28 mouse cellular contexts compared by ENCODE assay signal in the genomic region with DNA sequence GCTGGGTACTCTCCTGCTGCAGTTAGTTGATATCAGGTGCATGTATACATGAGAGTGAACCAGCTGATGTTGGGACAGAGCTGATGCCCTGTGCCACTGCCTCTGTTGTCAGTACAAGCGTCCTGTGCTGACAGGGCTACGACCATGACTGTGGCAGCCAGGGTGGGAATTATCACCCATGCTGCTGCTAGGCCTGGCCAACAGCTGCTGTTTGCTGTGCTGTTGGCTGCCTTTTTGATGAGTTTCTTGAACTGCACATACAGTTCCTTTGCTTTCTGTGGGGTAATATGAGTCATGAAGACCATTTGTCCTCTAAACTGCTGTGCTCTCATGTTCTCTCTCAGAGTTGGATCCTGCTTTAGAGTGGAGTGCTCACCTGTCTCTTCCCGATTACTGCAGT. TPM values are rescaled to one million over a fixed set of nuclear protein-coding genes. Genes with fewer than 3 reads are reported as not detected.
DNase-seq lines count a peak whose midpoint lies in the region; ATAC-seq and TF ChIP-seq lines count a peak whose summit lies in the region.
"Had no signal": no experiment of that assay in that cellular context is flagged by ENCODE, and none has a peak within 500 bp of the region (broad histone marks: within the 10 kb centered on the region; RNA-seq: fewer than 3 reads in every experiment).

No protein-coding gene starts in this region.

- H3K27ac ChIP-seq in gastrocnemius, adult 2 months, result peak overlapping the region; percentile 50; the same call in 1 of the 2 replicates
- 0 out of 2 replicates have a peak overlapping the region, but pooled peaks have one; percentile 17 for H3K27ac ChIP-seq in liver, embryonic 12.5 days
- H3K27ac ChIP-seq in liver, embryonic 11.5 days (ENCODE audit: low read depth, low read length), result no peak overlapping the region
- H3K27ac ChIP-seq in neural tube, embryonic 15.5 days (replicated peaks), result 0 out of 2 replicates have a peak overlapping the region, but pooled peaks have one; percentile 3
- H3K27ac ChIP-seq: embryonic facial prominence, embryonic 12.5 days; forebrain, embryonic 10.5 days; forebrain, embryonic 15.5 days; hindbrain, embryonic 12.5 days; kidney, postnatal 0 days; limb, embryonic 15.5 days; macrophage had no signal

- peaks cover 55% of the 10 kb centered on the region for H3K4me1 ChIP-seq in liver, embryonic 12.5 days
- no peaks in the 10 kb centered on the region for H3K4me1 ChIP-seq in liver, embryonic 11.5 days (replicated peaks; ENCODE audit: control insufficient read depth, insufficient read depth, low read length)
- 0 out of 2 replicates have a peak, but pooled peaks cover 2% of the 10 kb centered on the region for H3K4me1 ChIP-seq in neural tube, embryonic 15.5 days
- H3K4me1 ChIP-seq: embryonic facial prominence, embryonic 12.5 days; forebrain, embryonic 10.5 days had no signal

- H3K9me3 ChIP-seq in liver, embryonic 12.5 days (replicated peaks), result no peaks in the 10 kb centered on the region
- no peaks in the 10 kb centered on the region for H3K9me3 ChIP-seq in liver, embryonic 11.5 days (ENCODE audit: control insufficient read depth, low read length)
- H3K9me3 ChIP-seq in neural tube, embryonic 15.5 days (replicated peaks), result no peaks in the 10 kb centered on the region
- H3K9me3 ChIP-seq: embryonic facial prominence, embryonic 12.5 days; forebrain, embryonic 10.5 days; forebrain, embryonic 15.5 days; hindbrain, embryonic 12.5 days; limb, embryonic 15.5 days had no signal

- no peak overlapping the region for H3K4me3 ChIP-seq in gastrocnemius, adult 2 months
- no peak overlapping the region for H3K4me3 ChIP-seq in liver, embryonic 12.5 days
- no peak overlapping the region for H3K4me3 ChIP-seq in liver, embryonic 11.5 days (ENCODE audit: low read depth, low read length)
- H3K4me3 ChIP-seq in neural tube, embryonic 15.5 days (replicated peaks), result no peak overlapping the region
- H3K4me3 ChIP-seq: embryonic facial prominence, embryonic 12.5 days; forebrain, embryonic 10.5 days; forebrain, embryonic 15.5 days; hindbrain, embryonic 12.5 days; limb, embryonic 15.5 days had no signal

- H3K9ac ChIP-seq in liver, embryonic 12.5 days, result no peak overlapping the region
- no peak overlapping the region for H3K9ac ChIP-seq in liver, embryonic 11.5 days (ENCODE audit: low read depth, low read length)
- no peak overlapping the region for H3K9ac ChIP-seq in neural tube, embryonic 15.5 days (replicated peaks)
- H3K9ac ChIP-seq: embryonic facial prominence, embryonic 12.5 days; forebrain, embryonic 15.5 days; hindbrain, embryonic 12.5 days; limb, embryonic 15.5 days; liver, postnatal 0 days had no signal

- no peak for TF ChIP-seq CTCF in gastrocnemius, adult 2 months (IDR thresholded peaks at IDR 0.05)

- WGBS in liver, embryonic 12.5 days (ENCODE audit: insufficient replicate concordance), result 82% methylated on average over 3 of the region's 3 CpGs
- WGBS in liver, embryonic 11.5 days, result 71% methylated on average over 3 of the region's 3 CpGs
- 82% methylated on average over 3 of the region's 3 CpGs for WGBS in neural tube, embryonic 15.5 days

- H3K36me3 ChIP-seq in liver, embryonic 12.5 days, result peaks cover 47% of the 10 kb centered on the region
- H3K36me3 ChIP-seq in liver, embryonic 11.5 days (ENCODE audit: control insufficient read depth, insufficient read depth, low read length), result no peaks in the 10 kb centered on the region
- no peaks in the 10 kb centered on the region for H3K36me3 ChIP-seq in neural tube, embryonic 15.5 days
- H3K36me3 ChIP-seq: embryonic facial prominence, embryonic 12.5 days; forebrain, embryonic 10.5 days; hindbrain, embryonic 12.5 days; limb, embryonic 15.5 days had no signal

- intact Hi-C loops in gastrocnemius, adult 2 months (cut with DNase I), result no loop called here

- DNase-seq in gastrocnemius, adult 2 months, result peak; percentile 27
- no peak for DNase-seq in gastrocnemius, adult 8-10 months (ENCODE audit: low spot score in 2 of 2)
- no peak for DNase-seq in liver, embryonic 11.5 days (ENCODE audit: low spot score)
- no peak for DNase-seq in neural tube, embryonic 10.5 days (ENCODE audit: extremely low spot score, low spot score)
- DNase-seq in right cerebral cortex, postnatal 4 days, result no peak
- DNase-seq: adrenal gland, adult 8-10 months; B cell, adult 2 months; cerebellum, adult 11 months; cerebellum, adult 9-10 months; cerebellum, postnatal 36 days; kidney, adult 8-10 months; kidney, postnatal 4 days; liver, postnatal 0 days; lung, postnatal 10 days; right cerebral cortex, adult 18-20 months; thymus, postnatal 4 days had no signal

- no peak overlapping the region for H3K4me2 ChIP-seq in liver, embryonic 12.5 days
- H3K4me2 ChIP-seq in liver, embryonic 11.5 days, result no peak overlapping the region
- H3K4me2 ChIP-seq in neural tube, embryonic 15.5 days, result no peak overlapping the region
- H3K4me2 ChIP-seq: embryonic facial prominence, embryonic 12.5 days; forebrain, embryonic 15.5 days; hindbrain, embryonic 12.5 days; limb, embryonic 15.5 days; midbrain, embryonic 11.5 days had no signal

- ATAC-seq in liver, embryonic 12.5 days, result no peak
- ATAC-seq in liver, embryonic 11.5 days (replicated peaks; ENCODE audit: low FRiP score), result no peak
- ATAC-seq in neural tube, embryonic 15.5 days (ENCODE audit: low FRiP score), result no peak
- ATAC-seq: activated CD4-positive, CD25-positive, alpha-beta regulatory T cell, adult 4 months; forebrain, embryonic 15.5 days; intestine, embryonic 16.5 days; liver, postnatal 0 days had no signal

- H3K27me3 ChIP-seq in liver, embryonic 12.5 days (replicated peaks), result no peaks in the 10 kb centered on the region
- no peaks in the 10 kb centered on the region for H3K27me3 ChIP-seq in liver, embryonic 11.5 days (replicated peaks; ENCODE audit: control insufficient read depth, insufficient read depth, low read length)
- no peaks in the 10 kb centered on the region for H3K27me3 ChIP-seq in neural tube, embryonic 15.5 days (replicated peaks)
- H3K27me3 ChIP-seq: embryonic facial prominence, embryonic 12.5 days; forebrain, embryonic 15.5 days; hindbrain, embryonic 12.5 days; limb, embryonic 15.5 days had no signal

RNA-seq across cellular contexts. Expression of a gene that starts 21.4 kb away (rescaled TPM):
- 10 to 100 TPM; 26.8 to 31.1 TPM for total RNA-seq in gastrocnemius, adult 2 months (2021)
- total RNA-seq in gastrocnemius, adult 8-10 months (2022), result 10 to 100 TPM; 24.6 to 36.1 (median 30.6) TPM
- polyA plus RNA-seq in liver, embryonic 12.5 days (2016; fragmentation: Nextera tagmentation; extraction: Ambion mirVana), result 85.2 and 94.3 TPM in 2 replicates
- 41.3 and 43.4 TPM in 2 replicates for polyA plus RNA-seq in liver, embryonic 11.5 days (2014; fragmentation: Nextera tagmentation; extraction: Ambion mirVana)
- polyA plus RNA-seq in neural tube, embryonic 15.5 days (2015; fragmentation: Nextera tagmentation; extraction: Ambion mirVana), result 47.7 and 56.0 TPM in 2 replicates
